Mouse (Mus musculus) midbrain, embryonic 16.5 days (tissue): ENCODE measurements around the gene Agpat3. TPM values are rescaled to one million over a fixed set of nuclear protein-coding genes. Genes with fewer than 3 reads are reported as not detected.

Experiments
- ATAC-seq: fragments of 200-750 bp; cut with Nextera tagmentation; 2 replicates; pipeline ENCODE4 v1.8.0; 2017; ENCODE audit warnings: moderate TSS enrichment
- H3K27ac ChIP-seq: fragments of 300-500 bp; sonication (generic); 2 replicates; pipeline ENCODE4 v1.5.1; 2014; ENCODE audit warnings: mild to moderate bottlenecking, low read length, mixed read lengths
- H3K27me3 ChIP-seq: fragments of 300-500 bp; sonication (generic); 2 replicates; pipeline ENCODE4 v1.6.1; 2014; ENCODE audit warnings: low read depth, low read length, mixed read lengths; ENCODE audit not compliant: control insufficient read depth, insufficient read depth
- H3K36me3 ChIP-seq: fragments of 300-500 bp; sonication (generic); 2 replicates; pipeline ENCODE4 v1.6.1; 2014; ENCODE audit warnings: mild to moderate bottlenecking, low read length, moderate library complexity, mixed read lengths; ENCODE audit not compliant: control insufficient read depth, insufficient read depth
- H3K4me1 ChIP-seq: fragments of 300-500 bp; sonication (generic); 2 replicates; pipeline ENCODE4 v1.6.1; 2014; ENCODE audit warnings: mild to moderate bottlenecking, low read length, mixed read lengths; ENCODE audit not compliant: control insufficient read depth, insufficient read depth
- H3K4me2 ChIP-seq: fragments of 300-500 bp; sonication (generic); 2 replicates; pipeline ENCODE4 v1.6.1; 2014; ENCODE audit warnings: mild to moderate bottlenecking, low read length, mixed read lengths
- H3K4me3 ChIP-seq: fragments of 300-500 bp; sonication (generic); 2 replicates; pipeline ENCODE4 v1.5.1; 2014; ENCODE audit warnings: low read depth, mild to moderate bottlenecking, low read length, moderate library complexity, mixed read lengths
- H3K9ac ChIP-seq: fragments of 300-500 bp; sonication (generic); 2 replicates; pipeline ENCODE4 v1.6.1; 2014; ENCODE audit warnings: low read depth, low read length, mixed read lengths
- H3K9me3 ChIP-seq: fragments of 300-500 bp; sonication (generic); replicated peaks from 2 replicates; pipeline ENCODE4 v1.6.1; 2014; ENCODE audit warnings: mild to moderate bottlenecking, low read length, mixed read lengths; ENCODE audit not compliant: control insufficient read depth, poor library complexity, severe bottlenecking
- WGBS: fragments of 180-500 bp; shearing (Covaris S2); extraction: QIAGEN DNeasy Blood & Tissue Kit; methylation state at CpG from one replicate; pipeline ENCODE4 v1.1.7; 2014; 5-methylcytosine and 5-hydroxymethylcytosine counted together
- polyA plus RNA-seq: library from polyadenylated mRNA; unstranded; fragments of >200 nt; fragmentation: Nextera tagmentation; extraction: Ambion mirVana; gene quantifications from 2 replicates; pipeline ENCODE4 v1.2.1, GENCODE M21; 2015

Agpat3 gene
- polyA plus RNA-seq, 1 experiment from 2014 or later = 66.3 TPM

GRCm38 (mm10) chr10:78342091-78342490 lies 10.2 kb downstream of the Agpat3 start:
- Histone ChIP-seq H3K36me3 (0 out of 2 replicates have a peak, but pooled peaks cover 3% of the 10 kb centered on the region), H3K4me3 (no peak overlapping the region), H3K4me1 (no peaks in the 10 kb centered on the region), H3K4me2 (no peak overlapping the region), H3K27me3 (no peaks in the 10 kb centered on the region), H3K27ac (no peak overlapping the region), H3K9ac (no peak overlapping the region), H3K9me3 (no peaks in the 10 kb centered on the region)
- WGBS = 94% methylated on average over 1 of the region's 1 CpGs
- ATAC-seq = no peak

GRCm38 (mm10) chr10:78338180-78338579 lies 14.1 kb downstream of the Agpat3 start:
- Histone ChIP-seq H3K4me1 (no peaks in the 10 kb centered on the region), H3K4me2 (no peak overlapping the region), H3K36me3 (0 out of 2 replicates have a peak, but pooled peaks cover 3% of the 10 kb centered on the region), H3K27me3 (no peaks in the 10 kb centered on the region), H3K4me3 (no peak overlapping the region), H3K9ac (no peak overlapping the region), H3K27ac (no peak overlapping the region), H3K9me3 (no peaks in the 10 kb centered on the region)
- WGBS = 76% methylated on average over 5 of the region's 5 CpGs
- ATAC-seq = no peak

- 0 out of 2 replicates have a peak, but pooled peaks cover 3% of the 10 kb centered on the region for H3K36me3 ChIP-seq
- WGBS = 70% methylated on average over 6 of the region's 6 CpGs
- no peak for ATAC-seq
- H3K4me3 ChIP-seq = no peak overlapping the region
- no peaks in the 10 kb centered on the region for H3K27me3 ChIP-seq
- H3K9me3 ChIP-seq = no peaks in the 10 kb centered on the region
- H3K4me2 ChIP-seq = no peak overlapping the region
- no peak overlapping the region for H3K27ac ChIP-seq
- H3K9ac ChIP-seq = no peak overlapping the region
- H3K4me1 ChIP-seq = no peaks in the 10 kb centered on the region
Observed at GRCm38 (mm10) chr10:78334923-78335561, 17.2 kb downstream of the Agpat3 start.

GRCm38 (mm10) chr10:78331577-78331976 lies 20.7 kb downstream of the Agpat3 start:
- Histone ChIP-seq H3K4me1 (no peaks in the 10 kb centered on the region), H3K27me3 (no peaks in the 10 kb centered on the region), H3K9me3 (no peaks in the 10 kb centered on the region), H3K9ac (no peak overlapping the region), H3K4me2 (no peak overlapping the region), H3K27ac (no peak overlapping the region), H3K4me3 (no peak overlapping the region), H3K36me3 (no peaks in the 10 kb centered on the region)
- ATAC-seq = no peak
- WGBS = 88% methylated on average over 5 of the region's 5 CpGs

GRCm38 (mm10) chr10:78329305-78329704 lies 23.0 kb downstream of the Agpat3 start:
- Histone ChIP-seq H3K4me2 (no peak overlapping the region), H3K9me3 (no peaks in the 10 kb centered on the region), H3K27me3 (no peaks in the 10 kb centered on the region), H3K36me3 (0 out of 2 replicates have a peak, but pooled peaks cover 2% of the 10 kb centered on the region), H3K4me3 (no peak overlapping the region), H3K9ac (no peak overlapping the region), H3K27ac (no peak overlapping the region), H3K4me1 (no peaks in the 10 kb centered on the region)
- 94% methylated on average over 5 of the region's 5 CpGs for WGBS
- no peak for ATAC-seq

GRCm38 (mm10) chr10:78328011-78328575 lies 24.2 kb downstream of the Agpat3 start:
- peaks cover 2% of the 10 kb centered on the region; the same call in 1 of the 2 replicates for H3K4me1 ChIP-seq
- no peak overlapping the region for H3K4me2 ChIP-seq
- 0 out of 2 replicates have a peak, but pooled peaks cover 4% of the 10 kb centered on the region for H3K36me3 ChIP-seq
- ATAC-seq = no peak
- H3K27me3 ChIP-seq = no peaks in the 10 kb centered on the region
- no peak overlapping the region for H3K9ac ChIP-seq
- H3K4me3 ChIP-seq = no peak overlapping the region
- no peak overlapping the region for H3K27ac ChIP-seq
- no peaks in the 10 kb centered on the region for H3K9me3 ChIP-seq
- 98% methylated on average over 2 of the region's 2 CpGs for WGBS

GRCm38 (mm10) chr10:78325916-78326647 lies 26.2 kb downstream of the Agpat3 start:
- Histone ChIP-seq H3K9me3 (no peaks in the 10 kb centered on the region), H3K4me3 (no peak overlapping the region), H3K27me3 (no peaks in the 10 kb centered on the region), H3K4me1 (peaks cover 4% of the 10 kb centered on the region; the same call in 1 of the 2 replicates), H3K36me3 (0 out of 2 replicates have a peak, but pooled peaks cover 4% of the 10 kb centered on the region), H3K27ac (no peak overlapping the region), H3K9ac (no peak overlapping the region), H3K4me2 (no peak overlapping the region)
- ATAC-seq = no peak
- 81% methylated on average over 8 of the region's 8 CpGs for WGBS

GRCm38 (mm10) chr10:78324556-78325164 lies 27.6 kb downstream of the Agpat3 start:
- 93% methylated on average over 6 of the region's 6 CpGs for WGBS
- Histone ChIP-seq H3K9me3 (no peaks in the 10 kb centered on the region), H3K27ac (no peak overlapping the region), H3K36me3 (0 out of 2 replicates have a peak, but pooled peaks cover 4% of the 10 kb centered on the region), H3K9ac (no peak overlapping the region), H3K4me2 (no peak overlapping the region), H3K4me1 (peaks cover 4% of the 10 kb centered on the region; the same call in 1 of the 2 replicates), H3K4me3 (no peak overlapping the region), H3K27me3 (no peaks in the 10 kb centered on the region)
- ATAC-seq = no peak
